Mouse (Mus musculus): ENCODE results near the gene Nid2. TPM values are rescaled to one million over a fixed set of nuclear protein-coding genes. Genes with fewer than 3 reads are reported as not detected.

The Nid2 gene
- polyA plus RNA-seq, 1 experiment from 2014 or later, result 50.2 TPM

DNA sequence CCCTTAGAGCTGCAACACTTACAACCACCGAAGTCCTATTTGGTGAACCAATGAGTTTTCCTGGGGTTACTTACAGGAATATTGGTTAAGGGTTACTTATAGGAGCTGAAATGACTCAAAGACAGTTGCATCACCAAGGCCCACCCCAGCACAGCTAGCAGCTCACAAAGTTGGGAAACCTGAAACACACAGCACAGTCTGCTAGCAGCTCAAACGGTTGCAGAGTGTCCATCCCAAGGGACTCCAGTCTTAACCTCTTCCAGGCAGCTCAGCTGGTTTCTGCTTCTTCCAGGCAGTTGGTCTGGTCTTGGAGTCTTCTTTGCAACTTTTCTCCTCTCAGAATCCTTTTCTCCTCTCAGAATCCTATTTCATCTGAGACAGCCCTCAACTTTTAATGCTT lies 19.0 kb upstream of the Nid2 start:
- peaks cover 9% of the 10 kb centered on the region for H3K4me1 ChIP-seq
- H3K9me3 ChIP-seq, result no peaks in the 10 kb centered on the region
- H3K4me3 ChIP-seq, result no peak overlapping the region
- 89% methylated on average over 2 of the region's 2 CpGs for WGBS
- no peak overlapping the region for H3K27ac ChIP-seq
- no peak for DNase-seq (ENCODE audit: extremely low spot score, low spot score)
- no peaks in the 10 kb centered on the region for H3K36me3 ChIP-seq (replicated peaks)
- no peaks in the 10 kb centered on the region for H3K27me3 ChIP-seq (ENCODE audit: poor library complexity, severe bottlenecking)

DNA sequence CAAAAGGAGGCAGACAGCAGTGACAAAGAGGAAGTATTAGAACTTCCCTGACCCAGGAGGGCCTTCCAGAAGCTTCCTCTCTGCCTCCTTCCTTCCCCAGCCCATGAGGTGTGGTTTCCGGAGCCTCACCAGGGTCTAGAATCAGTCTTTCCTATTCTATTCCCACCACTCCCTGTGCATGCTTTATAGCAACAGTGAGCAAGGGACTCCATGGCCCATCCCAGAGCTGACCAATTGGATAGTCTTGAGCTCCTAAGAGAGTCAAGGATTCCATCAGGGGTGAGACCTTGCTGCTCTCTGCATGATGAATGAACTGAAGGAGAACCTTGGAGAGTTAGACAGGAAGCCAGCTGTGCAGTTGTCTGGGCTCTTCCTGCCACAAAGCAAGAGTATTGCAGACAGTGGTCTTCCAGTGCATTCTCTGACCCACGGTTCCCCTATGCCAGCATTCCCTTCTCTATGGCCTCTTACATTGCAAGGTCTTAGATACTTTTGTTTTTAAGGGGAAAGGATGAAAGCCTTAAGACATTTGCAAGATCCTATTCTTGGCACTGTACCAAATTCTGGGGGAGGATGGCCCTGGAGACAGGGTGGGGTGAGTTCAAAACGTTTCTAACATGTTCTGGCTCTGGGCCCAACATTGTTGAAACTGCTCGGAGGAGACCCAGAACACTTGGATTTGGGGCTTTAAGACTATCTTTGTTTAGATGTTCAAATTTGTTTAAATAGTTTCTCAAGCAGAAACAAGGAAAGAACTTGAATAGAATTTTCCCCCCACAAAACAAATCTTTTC lies 17.4 kb upstream of the Nid2 start:
- 84% methylated on average over 4 of the region's 4 CpGs for WGBS
- H3K9me3 ChIP-seq, result no peaks in the 10 kb centered on the region
- H3K4me3 ChIP-seq, result no peak overlapping the region
- H3K27ac ChIP-seq, result no peak overlapping the region
- H3K36me3 ChIP-seq (replicated peaks), result no peaks in the 10 kb centered on the region
- H3K27me3 ChIP-seq (ENCODE audit: poor library complexity, severe bottlenecking), result no peaks in the 10 kb centered on the region
- peaks cover 22% of the 10 kb centered on the region for H3K4me1 ChIP-seq
- no peak for DNase-seq (ENCODE audit: extremely low spot score, low spot score)

- no peaks in the 10 kb centered on the region for H3K9me3 ChIP-seq
- H3K4me1 ChIP-seq, result peaks cover 36% of the 10 kb centered on the region
- no peak for DNase-seq (ENCODE audit: extremely low spot score, low spot score)
- WGBS, result 41% methylated on average over 6 of the region's 6 CpGs
- no peaks in the 10 kb centered on the region for H3K27me3 ChIP-seq (ENCODE audit: poor library complexity, severe bottlenecking)
- H3K36me3 ChIP-seq (replicated peaks), result no peaks in the 10 kb centered on the region
- H3K4me3 ChIP-seq, result no peak overlapping the region
- 0 out of 2 replicates have a peak overlapping the region, but pooled peaks have one; percentile 25 for H3K27ac ChIP-seq
Observed at GRCm38 (mm10) chr14:19735303-19735702, 15.8 kb upstream of the Nid2 start.

GRCm38 (mm10) chr14:19737568-19737967 lies 13.5 kb upstream of the Nid2 start:
- no peaks in the 10 kb centered on the region for H3K9me3 ChIP-seq
- no peak for DNase-seq (ENCODE audit: extremely low spot score, low spot score)
- H3K27ac ChIP-seq, result peak overlapping the region; percentile 36; the same call in 1 of the 2 replicates
- H3K36me3 ChIP-seq (replicated peaks), result no peaks in the 10 kb centered on the region
- H3K4me1 ChIP-seq, result peaks cover 36% of the 10 kb centered on the region
- no peak overlapping the region for H3K4me3 ChIP-seq
- H3K27me3 ChIP-seq (ENCODE audit: poor library complexity, severe bottlenecking), result no peaks in the 10 kb centered on the region

DNA sequence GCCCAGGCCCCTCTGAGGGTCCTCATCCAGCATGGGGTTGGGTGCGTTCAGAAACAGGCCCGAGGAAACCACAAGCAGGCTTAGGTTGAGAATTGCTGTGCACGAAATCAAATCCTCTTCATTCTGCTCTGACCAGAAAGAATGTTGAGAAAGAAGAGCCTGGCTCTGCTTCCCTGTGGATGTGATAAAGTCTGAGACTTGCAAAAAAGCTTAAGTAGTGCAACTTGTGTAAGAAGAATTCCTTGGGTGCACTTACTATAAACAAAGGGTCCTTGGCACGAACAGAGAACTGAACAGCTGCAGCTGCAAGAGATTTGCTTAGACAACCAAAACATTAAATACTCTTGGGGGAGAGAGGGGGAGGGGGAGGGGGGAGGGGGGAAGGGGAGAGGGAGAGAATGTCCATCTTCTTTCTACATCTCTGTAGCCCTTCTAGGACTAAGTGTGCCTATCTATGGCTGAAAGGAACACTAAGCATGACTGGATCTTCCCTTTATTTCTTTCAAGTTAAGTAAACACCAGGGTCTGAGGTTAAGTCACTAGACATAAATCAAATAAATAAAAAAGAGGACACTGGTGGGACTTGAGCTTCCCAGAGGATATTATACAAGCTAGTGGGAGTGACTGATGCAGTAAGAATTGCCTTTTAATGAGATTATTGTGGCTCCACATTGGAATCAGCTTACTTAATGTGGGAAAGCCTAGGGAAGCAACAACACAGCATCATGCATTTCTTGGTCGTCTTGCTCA lies 12.8 kb upstream of the Nid2 start:
- DNase-seq (ENCODE audit: extremely low spot score, low spot score), result no peak
- Histone ChIP-seq H3K9me3 (no peaks in the 10 kb centered on the region), H3K36me3 (replicated peaks) (no peaks in the 10 kb centered on the region), H3K27ac (peak overlapping the region; percentile 36; the same call in 1 of the 2 replicates), H3K4me3 (no peak overlapping the region), H3K27me3 (ENCODE audit: poor library complexity, severe bottlenecking) (no peaks in the 10 kb centered on the region), H3K4me1 (peaks cover 36% of the 10 kb centered on the region)
- WGBS, result 29% methylated on average over 5 of the region's 5 CpGs

GRCm38 (mm10) chr14:19739416-19740146 lies 11.5 kb upstream of the Nid2 start:
- H3K27ac ChIP-seq, result no peak overlapping the region
- no peak for DNase-seq (ENCODE audit: extremely low spot score, low spot score)
- 54% methylated on average over 9 of the region's 9 CpGs for WGBS
- H3K4me1 ChIP-seq, result peaks cover 36% of the 10 kb centered on the region
- H3K9me3 ChIP-seq, result no peaks in the 10 kb centered on the region
- no peak overlapping the region for H3K4me3 ChIP-seq
- no peaks in the 10 kb centered on the region for H3K36me3 ChIP-seq (replicated peaks)
- no peaks in the 10 kb centered on the region for H3K27me3 ChIP-seq (ENCODE audit: poor library complexity, severe bottlenecking)

- H3K27me3 ChIP-seq (ENCODE audit: poor library complexity, severe bottlenecking), result no peaks in the 10 kb centered on the region
- DNase-seq (ENCODE audit: extremely low spot score, low spot score), result no peak
- 91% methylated on average over 6 of the region's 6 CpGs for WGBS
- H3K9me3 ChIP-seq, result no peaks in the 10 kb centered on the region
- no peaks in the 10 kb centered on the region for H3K36me3 ChIP-seq (replicated peaks)
- H3K4me1 ChIP-seq, result peaks cover 34% of the 10 kb centered on the region
- no peak overlapping the region for H3K4me3 ChIP-seq
- no peak overlapping the region for H3K27ac ChIP-seq
Observed at GRCm38 (mm10) chr14:19740147-19740738, 10.8 kb upstream of the Nid2 start.

- Histone ChIP-seq H3K36me3 (replicated peaks) (no peaks in the 10 kb centered on the region), H3K9me3 (no peaks in the 10 kb centered on the region), H3K27ac (no peak overlapping the region), H3K27me3 (ENCODE audit: poor library complexity, severe bottlenecking) (peaks cover 7% of the 10 kb centered on the region), H3K4me3 (no peak overlapping the region), H3K4me1 (peaks cover 9% of the 10 kb centered on the region)
- 86% methylated on average over 5 of the region's 5 CpGs for WGBS
- no peak for DNase-seq (ENCODE audit: extremely low spot score, low spot score)
Observed at GRCm38 (mm10) chr14:19744876-19745275, 6.2 kb upstream of the Nid2 start.

DNA sequence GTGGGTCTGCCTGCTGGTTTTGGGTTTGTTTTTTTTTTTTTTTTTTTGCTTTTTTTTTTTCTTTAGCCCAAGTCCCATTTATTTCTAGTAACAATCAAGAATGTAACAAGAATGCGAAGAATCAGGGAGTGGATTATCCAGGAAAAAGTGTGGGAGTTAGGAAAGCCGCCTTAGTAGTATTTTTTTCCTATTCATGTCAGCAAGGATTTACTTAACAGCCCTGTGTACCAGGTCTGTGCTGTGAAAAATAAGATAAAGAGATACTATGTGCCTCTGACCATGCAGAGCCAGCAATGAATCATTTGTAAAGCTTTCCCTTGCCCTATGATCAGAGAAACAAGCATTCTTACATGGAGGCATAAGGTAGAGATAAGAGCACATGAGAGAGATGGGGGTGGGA lies 4.8 kb upstream of the Nid2 start:
- H3K4me1 ChIP-seq, result peaks cover 19% of the 10 kb centered on the region
- DNase-seq (ENCODE audit: extremely low spot score, low spot score), result no peak
- WGBS, result 88% methylated on average over 2 of the region's 2 CpGs
- no peak overlapping the region for H3K27ac ChIP-seq
- peaks cover 7% of the 10 kb centered on the region for H3K27me3 ChIP-seq (ENCODE audit: poor library complexity, severe bottlenecking)
- H3K9me3 ChIP-seq, result no peaks in the 10 kb centered on the region
- no peaks in the 10 kb centered on the region for H3K36me3 ChIP-seq (replicated peaks)
- no peak overlapping the region for H3K4me3 ChIP-seq

GRCm38 (mm10) chr14:19746731-19747130 lies 4.3 kb upstream of the Nid2 start:
- DNase-seq (ENCODE audit: extremely low spot score, low spot score), result no peak
- peaks cover 24% of the 10 kb centered on the region for H3K4me1 ChIP-seq
- no peaks in the 10 kb centered on the region for H3K36me3 ChIP-seq (replicated peaks)
- peaks cover 12% of the 10 kb centered on the region for H3K27me3 ChIP-seq (ENCODE audit: poor library complexity, severe bottlenecking)
- 89% methylated on average over 2 of the region's 2 CpGs for WGBS
- H3K9me3 ChIP-seq, result no peaks in the 10 kb centered on the region
- H3K27ac ChIP-seq, result no peak overlapping the region
- no peak overlapping the region for H3K4me3 ChIP-seq

GRCm38 (mm10) chr14:19749743-19750142 lies 1.3 kb upstream of the Nid2 start:
- Histone ChIP-seq H3K36me3 (replicated peaks) (peaks cover 5% of the 10 kb centered on the region; the same call in 1 of the 2 replicates), H3K27me3 (ENCODE audit: poor library complexity, severe bottlenecking) (peaks cover 32% of the 10 kb centered on the region), H3K4me1 (peaks cover 38% of the 10 kb centered on the region), H3K27ac (peak overlapping the region; percentile 91; the same call in 1 of the 2 replicates), H3K4me3 (0 out of 2 replicates have a peak overlapping the region, but pooled peaks have one; percentile 66), H3K9me3 (no peaks in the 10 kb centered on the region)
- no peak for DNase-seq (ENCODE audit: extremely low spot score, low spot score)
- WGBS, result 38% methylated on average over 2 of the region's 2 CpGs

DNA sequence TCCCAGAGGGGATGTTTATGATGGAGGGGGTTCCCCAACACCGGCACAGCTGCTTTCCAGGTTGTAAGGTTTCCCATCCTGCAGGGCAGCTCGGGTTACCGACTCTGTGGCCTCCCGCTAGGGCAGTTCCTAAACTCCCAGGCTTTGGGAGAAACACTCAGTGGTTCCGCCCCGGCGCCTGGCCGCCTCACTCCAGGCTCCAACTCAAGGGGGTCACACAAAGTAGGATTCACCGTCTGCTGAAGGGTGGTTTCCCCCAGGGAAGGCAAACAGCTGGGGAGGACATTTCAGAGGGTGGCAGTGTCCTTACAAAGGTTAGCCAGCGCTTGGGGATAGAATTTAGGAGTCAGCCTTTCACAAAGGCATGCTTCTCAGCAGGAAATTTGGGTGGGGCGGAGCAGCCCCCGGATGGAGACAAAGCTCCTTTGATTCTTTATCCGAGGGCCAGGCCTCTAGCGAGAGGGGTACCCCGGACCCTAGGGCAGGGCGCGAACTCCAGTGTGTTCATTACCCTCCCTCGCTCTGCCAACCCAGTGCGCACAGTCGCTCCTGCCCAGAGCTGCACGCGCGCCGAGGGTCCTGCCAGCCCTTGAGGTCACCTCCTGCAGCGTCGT lies 547 bp upstream of the Nid2 start:
- peaks cover 12% of the 10 kb centered on the region for H3K36me3 ChIP-seq (replicated peaks)
- 1% methylated on average over 26 of the region's 26 CpGs for WGBS
- H3K27me3 ChIP-seq (ENCODE audit: poor library complexity, severe bottlenecking), result peaks cover 32% of the 10 kb centered on the region
- no peaks in the 10 kb centered on the region for H3K9me3 ChIP-seq
- H3K27ac ChIP-seq, result peak overlapping the region; percentile 91
- H3K4me1 ChIP-seq, result peaks cover 45% of the 10 kb centered on the region
- H3K4me3 ChIP-seq, result peak overlapping the region; percentile 66
- DNase-seq (ENCODE audit: extremely low spot score, low spot score), result no peak

Measured in forebrain, embryonic 10.5 days (tissue).